Comparison of ENCODE assay signal across 8 mouse cellular contexts in the genomic region with DNA sequence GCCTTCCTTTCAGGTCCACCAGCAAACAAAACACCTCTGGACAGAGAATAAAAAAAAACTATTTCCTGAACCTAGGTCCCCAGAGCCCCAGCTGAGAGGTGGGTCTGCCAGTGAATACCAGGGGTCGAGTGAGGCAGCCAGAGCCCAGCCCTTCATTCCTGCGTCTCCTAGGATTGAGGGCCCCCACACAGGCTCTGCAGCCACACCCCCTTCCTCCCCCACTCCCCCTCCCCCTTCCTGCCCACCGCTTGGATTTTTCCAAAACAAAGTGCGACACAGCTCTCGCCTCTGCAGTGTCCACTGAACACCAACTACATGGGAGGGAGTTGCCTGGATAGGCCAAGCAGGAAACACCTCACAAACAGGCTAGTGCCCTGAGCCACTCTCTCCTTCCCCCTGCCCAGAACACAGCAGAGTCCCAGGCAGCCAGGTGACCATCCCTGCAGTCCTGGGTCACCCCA.
DNase-seq lines count a peak whose midpoint lies in the region; ATAC-seq and TF ChIP-seq lines count a peak whose summit lies in the region.

No protein-coding gene starts in this region.

- H3K27ac ChIP-seq in gastrocnemius, adult 2 months = peak overlapping the region; percentile 90
- peak overlapping the region; percentile 61 for H3K27ac ChIP-seq in embryonic facial prominence, embryonic 15.5 days (replicated peaks)

- intact Hi-C loops in gastrocnemius, adult 2 months (cut with DNase I) = no loop called here

- peaks cover 16% of the 10 kb centered on the region; the same call in 1 of the 2 replicates for H3K36me3 ChIP-seq in embryonic facial prominence, embryonic 15.5 days

- DNase-seq in gastrocnemius, adult 2 months = peak; percentile 60
- DNase-seq in gastrocnemius, adult 18-20 months (ENCODE audit: low spot score) = no peak
- peak; percentile 77 for DNase-seq in kidney, adult 11 months
- peak; percentile 57 for DNase-seq in lung, adult 2 months
- no peak for DNase-seq in urinary bladder, postnatal 14 days (ENCODE audit: low spot score)
- DNase-seq in layer of hippocampus, postnatal 10 days (ENCODE audit: low spot score in 2 of 2) = no peak

- H3K9ac ChIP-seq in embryonic facial prominence, embryonic 15.5 days = no peak overlapping the region

- no peaks in the 10 kb centered on the region for H3K27me3 ChIP-seq in embryonic facial prominence, embryonic 15.5 days

- TF ChIP-seq CTCF in gastrocnemius, adult 2 months (IDR thresholded peaks at IDR 0.05) = no peak
- TF ChIP-seq CTCF in lung, adult 2 months (IDR thresholded peaks at IDR 0.05; ENCODE audit: insufficient read depth, low read length) = no peak

- H3K4me2 ChIP-seq in embryonic facial prominence, embryonic 15.5 days (replicated peaks) = no peak overlapping the region

- whole genome bisulfite sequencing in embryonic facial prominence, embryonic 15.5 days = 20% methylated on average over 5 of the region's 5 CpGs
- 11% methylated on average over 5 of the region's 5 CpGs for WGBS in lung, adult 2 months

- peak; percentile 72; the same call in 1 of the 2 replicates for TF ChIP-seq POLR2A in lung, adult 2 months (IDR thresholded peaks at IDR 0.05; ENCODE audit: borderline replicate concordance, extremely low read depth, low read depth, low read length)

- H3K4me3 ChIP-seq in gastrocnemius, adult 2 months = peak overlapping the region; percentile 56
- no peak overlapping the region for H3K4me3 ChIP-seq in embryonic facial prominence, embryonic 15.5 days (replicated peaks)
- H3K4me3 ChIP-seq in lung, adult 2 months (replicated peaks; ENCODE audit: extremely low read depth, low read depth, low read length) = no peak overlapping the region

- no peaks in the 10 kb centered on the region for H3K9me3 ChIP-seq in embryonic facial prominence, embryonic 15.5 days (replicated peaks)

- peaks cover 44% of the 10 kb centered on the region for H3K4me1 ChIP-seq in embryonic facial prominence, embryonic 15.5 days
- peaks cover 57% of the 10 kb centered on the region for H3K4me1 ChIP-seq in lung, adult 2 months (ENCODE audit: control insufficient read depth, insufficient read depth, low read length)

- peak; percentile 22; the same call in 1 of the 2 replicates for ATAC-seq in embryonic facial prominence, embryonic 15.5 days (ENCODE audit: insufficient number of reproducible peaks, low FRiP score, low TSS enrichment, low read depth)
- no peak for ATAC-seq in frontal cortex, adult (ENCODE audit: low TSS enrichment)

Comparison
In these comparisons a context has a peak if more than half of its experiments do, and no peak if none do; other contexts are left out.
1. DNase-seq: peak in gastrocnemius, adult 2 months (single experiment), kidney, adult 11 months (single experiment) and lung, adult 2 months (single experiment); none in gastrocnemius, adult 18-20 months (single experiment), urinary bladder, postnatal 14 days (single experiment) and layer of hippocampus, postnatal 10 days (0 of 2).